Mouse (Mus musculus): Measurements from ENCODE around the gene Gm9821.

Gm9821 gene

GRCm38 (mm10) chr2:91947397-91948150 lies 2.1 kb downstream of the Gm9821 start:
- intact Hi-C loops (cut with DNase I): no loop called here

- intact Hi-C loops (cut with DNase I): no loop called here
Measured at GRCm38 (mm10) chr2:91948151-91948509, 2.6 kb downstream of the Gm9821 start.

- intact Hi-C loops (cut with DNase I): no loop called here
Measured at GRCm38 (mm10) chr2:91948792-91949241, 3.3 kb downstream of the Gm9821 start.

GRCm38 (mm10) chr2:91949411-91950274 lies 4.1 kb downstream of the Gm9821 start:
- intact Hi-C loops (cut with DNase I): no loop called here

DNA sequence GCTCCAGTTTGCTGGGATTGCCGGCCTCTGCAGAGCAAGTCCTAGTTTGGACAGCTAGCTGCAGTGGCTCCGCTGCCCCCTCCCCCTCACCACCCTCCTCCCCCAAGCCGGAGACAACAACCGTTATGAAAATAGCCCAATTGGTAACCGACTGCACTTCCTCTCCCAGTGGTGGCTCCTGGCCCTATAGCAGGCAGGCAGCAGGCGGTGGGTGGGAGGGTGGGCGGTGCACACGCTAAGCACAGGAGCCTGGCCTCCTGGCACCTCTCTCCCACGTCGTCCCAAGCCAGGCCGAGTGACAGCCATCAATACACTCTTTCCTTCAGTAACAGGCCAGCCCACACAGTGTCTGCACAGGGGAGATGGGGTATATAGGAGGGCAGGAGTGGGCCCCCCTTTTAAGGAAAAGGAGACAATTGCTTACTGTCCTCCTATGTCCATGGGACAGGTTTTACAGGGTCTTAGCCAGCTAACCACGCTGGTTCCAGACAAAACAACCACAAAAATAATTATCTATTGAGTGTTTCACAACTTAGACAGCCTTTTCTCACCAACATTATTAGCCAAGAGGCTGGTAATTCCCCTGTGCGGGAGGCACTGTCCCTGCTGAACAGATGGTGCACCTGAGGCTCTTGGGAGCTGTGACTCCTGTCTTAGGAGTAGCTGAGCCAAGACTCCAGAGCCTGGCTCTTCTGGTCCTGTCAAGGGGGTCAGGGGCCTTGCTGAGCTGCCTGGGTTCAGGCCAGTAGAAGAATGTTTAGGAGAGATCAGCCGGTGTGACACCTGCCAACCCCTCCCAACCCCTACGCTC lies 5.0 kb downstream of the Gm9821 start:
- intact Hi-C loops (cut with DNase I): no loop called here

- intact Hi-C loops (cut with DNase I): no loop called here
Measured at GRCm38 (mm10) chr2:91953825-91954224, 8.3 kb downstream of the Gm9821 start.

GRCm38 (mm10) chr2:91955121-91955591 lies 9.7 kb downstream of the Gm9821 start:
- intact Hi-C loops (cut with DNase I): no loop called here

DNA sequence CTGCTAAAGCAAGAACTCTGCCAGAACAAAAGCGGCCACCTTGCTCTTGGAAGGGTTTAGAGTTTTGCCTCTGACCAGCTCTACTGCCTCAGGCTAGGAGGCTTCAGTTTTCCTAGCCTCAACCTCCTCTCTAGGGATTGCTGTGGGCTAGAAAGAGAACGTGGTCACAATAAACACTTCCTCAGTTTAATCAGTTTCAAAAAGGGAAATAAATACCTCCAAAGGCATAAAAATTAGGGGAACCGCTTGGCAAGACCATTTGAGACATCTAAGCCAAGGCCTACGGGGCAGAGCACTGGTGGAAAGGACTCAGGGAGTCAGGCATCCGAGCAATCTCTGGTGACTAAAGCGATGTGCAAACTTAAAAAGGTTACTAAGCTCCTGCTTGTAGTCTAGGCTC lies 10.4 kb downstream of the Gm9821 start:
- intact Hi-C loops (cut with DNase I): no loop called here

GRCm38 (mm10) chr2:91957096-91957495 lies 11.6 kb downstream of the Gm9821 start:
- intact Hi-C loops (cut with DNase I): no loop called here

DNA sequence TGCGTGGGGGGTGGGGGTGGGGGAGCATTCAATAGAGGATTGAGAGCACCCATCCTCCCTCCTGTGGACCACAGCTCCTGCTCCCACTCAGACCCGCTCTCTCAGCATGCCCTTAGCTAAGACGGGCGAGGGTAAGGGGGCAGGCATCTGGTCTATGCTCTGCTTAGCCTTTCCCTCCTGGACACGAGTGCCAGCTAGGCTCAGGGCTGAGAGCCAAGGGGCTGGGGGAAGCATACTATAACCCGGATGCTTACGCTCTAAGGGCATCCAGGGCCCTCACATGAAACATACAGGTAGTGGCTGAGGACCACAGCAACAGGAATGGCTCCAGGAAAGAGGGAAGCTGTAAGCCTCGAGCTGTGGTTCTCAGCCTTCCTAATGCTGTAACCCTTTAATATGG lies 12.5 kb downstream of the Gm9821 start:
- intact Hi-C loops (cut with DNase I): no loop called here

- intact Hi-C loops (cut with DNase I): no loop called here
Measured at GRCm38 (mm10) chr2:91958701-91959457, 13.4 kb downstream of the Gm9821 start.

GRCm38 (mm10) chr2:91959544-91960410 lies 14.3 kb downstream of the Gm9821 start:
- intact Hi-C loops (cut with DNase I): no loop called here

DNA sequence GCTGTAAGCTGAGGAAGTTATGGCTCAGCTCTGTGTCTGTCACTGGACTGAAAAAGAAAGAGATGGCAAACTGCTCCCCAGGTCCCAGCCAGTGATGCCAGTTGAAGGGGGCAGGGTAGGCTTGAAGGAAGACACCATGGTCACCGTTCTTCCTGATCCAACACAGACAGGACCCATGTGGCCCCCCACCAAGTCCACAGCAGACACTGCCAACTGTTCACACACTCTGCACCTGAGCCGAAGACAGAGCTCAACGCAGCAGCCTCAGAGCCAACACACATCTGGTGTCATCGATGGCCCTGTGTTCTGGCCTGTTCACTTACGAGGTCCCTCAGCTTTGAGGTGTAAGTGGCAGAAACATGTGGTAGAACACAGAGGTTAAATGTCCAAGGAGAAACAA lies 15.0 kb downstream of the Gm9821 start:
- intact Hi-C loops (cut with DNase I): no loop called here

DNA sequence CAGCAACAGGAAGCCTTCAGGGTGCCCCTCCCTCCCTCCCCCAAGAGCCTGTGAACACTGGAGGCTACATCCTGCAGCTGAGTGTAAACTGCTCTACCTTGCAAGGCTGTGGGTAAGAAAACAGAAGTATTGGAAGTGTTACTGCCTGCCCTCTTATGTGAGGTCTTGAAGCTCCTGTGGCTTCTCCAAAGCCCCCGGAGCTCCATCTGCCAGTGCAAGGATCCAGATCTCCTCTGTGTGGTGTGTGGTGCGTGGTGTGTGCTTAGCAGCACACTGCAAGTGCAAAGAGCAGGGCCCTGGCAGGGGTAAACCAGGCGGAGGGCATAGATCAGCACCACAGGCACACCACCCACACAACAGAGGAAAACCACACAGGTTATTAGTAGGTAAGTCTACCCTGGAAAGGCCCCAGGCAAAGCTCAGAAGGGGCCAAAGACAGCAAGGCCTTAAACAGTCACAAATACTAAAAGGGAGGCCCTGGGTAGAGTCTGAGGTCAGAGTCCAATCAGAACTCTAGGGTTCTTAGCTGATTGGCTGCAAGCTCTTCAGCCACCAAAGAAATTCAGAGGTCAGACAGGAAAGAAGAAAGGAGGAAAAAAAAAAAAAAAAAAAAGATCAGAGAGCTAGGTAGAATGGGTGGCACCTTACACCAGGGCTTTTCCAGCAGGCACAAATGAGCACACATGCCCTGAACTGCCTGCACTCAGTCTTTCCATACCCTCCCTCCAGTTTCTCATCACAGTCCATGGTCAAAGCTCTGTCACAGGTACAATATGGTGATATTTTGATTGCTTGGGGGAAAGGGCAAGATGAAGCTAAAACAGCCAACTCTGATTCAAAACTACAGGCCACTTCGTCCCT lies 16.6 kb downstream of the Gm9821 start:
- intact Hi-C loops (cut with DNase I): no loop called here

GRCm38 (mm10) chr2:91962864-91963401 lies 17.4 kb downstream of the Gm9821 start:
- intact Hi-C loops (cut with DNase I): no loop called here

DNA sequence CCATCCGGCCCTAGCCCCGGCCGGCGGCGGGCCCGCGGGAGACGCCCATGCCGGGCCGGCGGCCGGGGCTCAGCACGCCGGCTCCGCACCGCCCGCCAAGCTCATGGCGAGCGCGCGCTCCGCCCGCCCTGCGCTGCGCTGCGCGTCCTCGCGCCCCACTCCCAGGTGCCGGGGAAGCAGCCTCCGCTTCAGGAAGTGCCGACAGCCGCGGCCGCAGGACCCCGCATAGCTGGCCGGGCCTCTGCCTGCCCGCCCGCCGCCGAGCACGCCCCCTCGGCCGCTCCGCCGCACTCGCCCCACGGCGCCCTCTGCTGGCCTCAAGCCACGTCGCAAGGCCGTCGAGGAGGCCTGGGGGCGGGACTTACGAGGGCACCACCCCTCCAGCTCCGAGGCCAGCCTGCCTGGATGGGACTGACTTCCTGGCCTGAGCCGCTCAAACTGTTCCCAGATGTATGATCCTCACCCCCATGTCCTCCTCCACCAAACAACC lies 18.0 kb downstream of the Gm9821 start:
- intact Hi-C loops (cut with DNase I): no loop called here

DNA sequence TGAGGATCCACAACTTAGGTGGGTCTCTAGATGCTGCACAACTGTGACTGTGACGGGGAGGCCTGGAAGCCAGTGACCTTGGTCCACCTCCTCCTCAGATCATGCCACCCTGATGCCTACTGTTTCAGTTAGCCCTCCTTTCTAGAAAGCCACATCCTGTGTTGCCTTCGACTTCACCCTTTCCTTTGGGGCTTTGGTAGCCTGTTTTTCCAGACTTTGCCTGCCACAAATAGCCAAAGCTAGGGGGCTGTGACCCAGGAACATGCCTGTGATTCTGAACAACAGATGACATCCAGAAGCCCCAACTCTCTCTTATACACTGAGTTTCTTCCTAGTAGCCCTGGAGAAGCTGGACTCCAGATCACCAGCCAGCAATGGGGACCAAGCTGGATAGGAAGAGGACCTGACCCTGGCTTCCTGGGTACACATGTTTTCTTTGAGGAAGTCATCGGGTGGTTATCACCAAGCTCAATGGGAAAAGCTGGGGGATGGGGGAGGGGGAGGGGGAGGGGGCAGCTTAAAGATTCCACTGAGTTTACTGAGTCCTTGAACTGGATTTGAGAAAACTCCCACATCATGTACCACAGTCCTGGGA lies 19.2 kb downstream of the Gm9821 start:
- intact Hi-C loops (cut with DNase I): no loop called here

- intact Hi-C loops (cut with DNase I): no loop called here
Measured at GRCm38 (mm10) chr2:91965417-91965816, 19.9 kb downstream of the Gm9821 start.

All from adrenal gland (tissue).